Mouse (Mus musculus) stomach, postnatal 0 days (tissue): Measurements from ENCODE around the gene Scamp1. TPM values are rescaled to one million over a fixed set of nuclear protein-coding genes. Genes with fewer than 3 reads are reported as not detected.

ENCODE experiments used
- ATAC-seq: fragments of 200-750 bp; cut with Nextera tagmentation; 2 replicates; pipeline ENCODE4 v1.8.0; 2017; ENCODE audit not compliant: low FRiP score, low TSS enrichment
- DNase-seq: peaks from one replicate; pipeline ENCODE4 v3.0.0-alpha.2; 2016; ENCODE audit warnings: low spot score
- H3K27ac ChIP-seq: fragments of 300-500 bp; sonication (generic); replicated peaks from 2 replicates; pipeline ENCODE4 v1.5.1; 2014; ENCODE audit warnings: mild to moderate bottlenecking, control low read depth
- H3K27me3 ChIP-seq: fragments of 300-500 bp; sonication (generic); 2 replicates; pipeline ENCODE4 v1.6.1; 2014; ENCODE audit warnings: low read length; ENCODE audit not compliant: control insufficient read depth, insufficient read depth
- H3K36me3 ChIP-seq: fragments of 300-500 bp; sonication (generic); 2 replicates; pipeline ENCODE4 v1.6.1; 2014; ENCODE audit warnings: low read length, mixed read lengths; ENCODE audit not compliant: control insufficient read depth, insufficient read depth
- H3K4me1 ChIP-seq: fragments of 300-500 bp; sonication (generic); replicated peaks from 2 replicates; pipeline ENCODE4 v1.6.1; 2014; ENCODE audit warnings: antibody characterized with exemption; ENCODE audit not compliant: control insufficient read depth, insufficient read depth
- H3K4me2 ChIP-seq: fragments of 300-500 bp; sonication (generic); replicated peaks from 2 replicates; pipeline ENCODE4 v1.6.1; 2014; ENCODE audit warnings: low read depth, mild to moderate bottlenecking, control low read depth, moderate library complexity
- H3K4me3 ChIP-seq: fragments of 300-500 bp; sonication (generic); 2 replicates; pipeline ENCODE4 v1.5.1; 2014; ENCODE audit warnings: low read depth, low read length, control low read depth
- H3K9ac ChIP-seq: fragments of 300-500 bp; sonication (generic); 2 replicates; pipeline ENCODE4 v1.6.1; 2014; ENCODE audit warnings: mild to moderate bottlenecking, low read length, control low read depth, mixed read lengths
- H3K9me3 ChIP-seq: fragments of 300-500 bp; sonication (generic); 2 replicates; pipeline ENCODE4 v1.6.1; 2016; ENCODE audit warnings: low read length; ENCODE audit not compliant: control insufficient read depth
- CTCF ChIP-seq: IDR thresholded peaks from 2 replicates; pipeline ENCODE4 v1.5.1; 2016; ENCODE audit warnings: antibody characterized with exemption, low read depth, mild to moderate bottlenecking, moderate library complexity
- EP300 ChIP-seq: optimal IDR thresholded peaks from 2 replicates; pipeline ENCODE3; 2016; ENCODE audit warnings: antibody characterized with exemption
- WGBS: fragments of 180-500 bp; shearing (Covaris S2); extraction: QIAGEN DNeasy Blood & Tissue Kit; methylation state at CpG from one replicate; pipeline ENCODE4 v1.1.7; 2014; 5-methylcytosine and 5-hydroxymethylcytosine counted together
- polyA plus RNA-seq: library from polyadenylated mRNA; unstranded; fragments of >200 nt; fragmentation: Nextera tagmentation; extraction: Ambion mirVana; gene quantifications from 2 replicates; pipeline ENCODE4 v1.2.1, GENCODE M21; 2015

Gene Scamp1
- polyA plus RNA-seq, 1 experiment from 2014 or later, result 33.8 TPM

- ATAC-seq (no peak), DNase-seq (no peak)
- Histone ChIP-seq H3K4me1 (no peaks in the 10 kb centered on the region), H3K4me3 (no peak overlapping the region), H3K27me3 (no peaks in the 10 kb centered on the region), H3K27ac (no peak overlapping the region), H3K4me2 (no peak overlapping the region), H3K36me3 (no peaks in the 10 kb centered on the region), H3K9ac (no peak overlapping the region), H3K9me3 (no peaks in the 10 kb centered on the region)
- 82% methylated on average over 10 of the region's 10 CpGs for WGBS
- TF ChIP-seq EP300, result no peak
- no peak for TF ChIP-seq CTCF
Observed at GRCm38 (mm10) chr13:94184726-94185456, 100.8 kb downstream of the Scamp1 start.

GRCm38 (mm10) chr13:94183372-94184021, 102.2 kb downstream of the Scamp1 start:
- WGBS, result 66% methylated on average over 8 of the region's 8 CpGs

GRCm38 (mm10) chr13:94182026-94182425, 103.6 kb downstream of the Scamp1 start:
- H3K27me3 ChIP-seq, result no peaks in the 10 kb centered on the region
- H3K4me1 ChIP-seq, result no peaks in the 10 kb centered on the region
- DNase-seq (no peak), ATAC-seq (no peak)
- no peak overlapping the region for H3K4me3 ChIP-seq
- no peak overlapping the region for H3K27ac ChIP-seq
- WGBS, result 83% methylated on average over 5 of the region's 5 CpGs
- H3K36me3 ChIP-seq, result no peaks in the 10 kb centered on the region
- no peak overlapping the region for H3K4me2 ChIP-seq
- H3K9me3 ChIP-seq, result no peaks in the 10 kb centered on the region
- H3K9ac ChIP-seq, result no peak overlapping the region
- TF ChIP-seq CTCF (no peak), EP300 (no peak)

More at GRCm38 (mm10) chr13:94183372-94184021, 102.2 kb downstream of the Scamp1 start:
- Histone ChIP-seq H3K9me3 (no peaks in the 10 kb centered on the region), H3K36me3 (no peaks in the 10 kb centered on the region), H3K4me3 (no peak overlapping the region), H3K4me2 (no peak overlapping the region), H3K27me3 (no peaks in the 10 kb centered on the region), H3K9ac (no peak overlapping the region), H3K4me1 (no peaks in the 10 kb centered on the region), H3K27ac (no peak overlapping the region)
- ATAC-seq, result no peak
- no peak for TF ChIP-seq CTCF
- TF ChIP-seq EP300, result no peak
- no peak for DNase-seq

GRCm38 (mm10) chr13:94180477-94181420, 104.9 kb downstream of the Scamp1 start:
- ATAC-seq (peak; percentile 87), DNase-seq (no peak)
- Histone ChIP-seq H3K4me3 (no peak overlapping the region), H3K9me3 (no peaks in the 10 kb centered on the region), H3K4me2 (no peak overlapping the region), H3K27me3 (no peaks in the 10 kb centered on the region), H3K9ac (no peak overlapping the region), H3K4me1 (no peaks in the 10 kb centered on the region), H3K36me3 (no peaks in the 10 kb centered on the region), H3K27ac (no peak overlapping the region)
- no peak for TF ChIP-seq EP300
- no peak for TF ChIP-seq CTCF
- 74% methylated on average over 5 of the region's 5 CpGs for WGBS

- H3K9me3 ChIP-seq, result no peaks in the 10 kb centered on the region
- H3K9ac ChIP-seq, result no peak overlapping the region
- no peak for TF ChIP-seq CTCF
- no peak for TF ChIP-seq EP300
- no peaks in the 10 kb centered on the region for H3K27me3 ChIP-seq
- no peak for ATAC-seq
- WGBS, result 46% methylated on average over 11 of the region's 11 CpGs
- no peak overlapping the region for H3K4me3 ChIP-seq
- DNase-seq, result no peak
- H3K4me1 ChIP-seq, result no peaks in the 10 kb centered on the region; the same call in 1 of the 2 replicates
- no peak overlapping the region for H3K4me2 ChIP-seq
- H3K27ac ChIP-seq, result no peak overlapping the region; the same call in 1 of the 2 replicates
- no peaks in the 10 kb centered on the region for H3K36me3 ChIP-seq
Observed at GRCm38 (mm10) chr13:94178401-94179040, 107.1 kb downstream of the Scamp1 start.
